Mouse (Mus musculus): Measurements from ENCODE around the gene Nacc2. TPM values are rescaled to one million over a fixed set of nuclear protein-coding genes. Genes with fewer than 3 reads are reported as not detected.

Nacc2 gene
- polyA plus RNA-seq, 1 experiment from 2014 or later: 5.5 TPM

DNA sequence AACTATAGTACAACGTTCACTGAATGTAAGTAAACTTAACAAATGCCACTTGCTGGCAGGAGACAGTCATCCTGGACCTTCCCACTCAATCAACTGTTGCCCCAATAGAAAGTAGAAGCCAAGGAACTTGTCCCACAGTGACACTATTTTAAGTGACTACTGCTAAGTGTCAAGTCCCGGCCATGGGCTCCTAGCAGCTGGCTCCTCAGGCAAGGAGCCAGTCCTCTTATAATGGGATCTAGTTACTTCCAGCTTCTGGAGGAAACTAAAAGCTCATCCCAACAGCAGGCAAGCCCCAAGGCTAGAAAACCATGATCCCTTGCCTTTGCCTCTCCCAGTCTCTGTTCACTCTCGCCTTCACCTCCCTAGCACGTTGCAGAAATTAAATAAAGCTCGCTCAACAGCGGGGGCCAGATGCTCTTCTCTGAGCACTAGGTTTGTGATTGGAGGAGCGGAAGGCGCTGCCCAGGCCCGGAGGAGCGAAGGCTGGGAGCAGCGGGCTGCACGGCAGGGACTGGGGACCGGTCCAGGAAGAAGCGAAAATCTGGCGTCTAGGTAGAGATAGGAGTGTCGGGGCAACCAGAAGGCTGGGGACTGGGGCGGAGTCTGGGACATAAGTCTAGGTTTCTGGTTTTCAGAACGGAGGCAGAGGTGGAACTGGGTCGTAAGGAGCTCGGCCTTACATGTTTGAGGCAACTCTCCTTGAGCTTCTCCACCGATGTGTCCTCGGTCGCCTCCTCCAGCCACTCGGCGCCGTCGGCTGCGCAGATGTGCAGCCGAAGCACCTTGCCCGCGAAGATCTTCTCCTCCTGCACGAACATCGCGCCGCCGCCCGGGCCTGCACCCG is 102.1 kb downstream of the Nacc2 start:
- peak; percentile 25; the same call in 1 of the 2 replicates for ATAC-seq (ENCODE audit: insufficient number of reproducible peaks, low FRiP score, low TSS enrichment, low read depth)

DNA sequence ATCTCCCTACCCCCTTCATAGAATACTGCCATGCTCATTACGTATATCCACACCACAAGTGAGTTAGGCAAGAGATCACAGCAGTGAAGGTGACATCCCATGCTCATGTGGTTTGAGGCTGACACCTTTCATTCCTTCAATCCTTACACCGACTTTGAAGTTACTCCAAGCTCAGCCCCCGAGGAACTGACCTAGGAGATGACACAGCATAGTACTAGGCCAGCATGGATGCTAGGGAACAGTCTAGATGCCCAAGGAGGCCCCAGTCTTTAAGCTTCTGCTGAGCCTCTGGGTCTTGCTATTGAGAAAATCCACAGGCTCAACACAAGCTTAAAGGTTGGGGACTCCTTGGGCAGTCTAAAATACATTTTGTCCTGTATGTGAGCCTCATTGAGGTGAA is 103.1 kb downstream of the Nacc2 start:
- Histone ChIP-seq H3K36me3 (peaks cover 16% of the 10 kb centered on the region), H3K9me3 (no peaks in the 10 kb centered on the region), H3K4me3 (peak overlapping the region; percentile 91; the same call in 1 of the 2 replicates), H3K27me3 (no peaks in the 10 kb centered on the region), H3K27ac (no peak overlapping the region), H3K9ac (no peak overlapping the region), H3K4me2 (0 out of 2 replicates have a peak overlapping the region, but pooled peaks have one; percentile 85), H3K4me1 (peaks cover 22% of the 10 kb centered on the region)
- WGBS: 68% methylated on average over 3 of the region's 3 CpGs
- ATAC-seq (ENCODE audit: insufficient number of reproducible peaks, low FRiP score, low TSS enrichment, low read depth): no peak

More for the DNA sequence above, 102.1 kb downstream of the Nacc2 start:
- H3K27me3 ChIP-seq: no peaks in the 10 kb centered on the region
- peak overlapping the region; percentile 85 for H3K4me2 ChIP-seq
- H3K4me1 ChIP-seq: peaks cover 22% of the 10 kb centered on the region
- H3K4me3 ChIP-seq: peak overlapping the region; percentile 91
- H3K36me3 ChIP-seq: peaks cover 6% of the 10 kb centered on the region; the same call in 1 of the 2 replicates
- peak overlapping the region; percentile 86 for H3K27ac ChIP-seq
- WGBS: 1% methylated on average over 38 of the region's 38 CpGs
- peak overlapping the region; percentile 76 for H3K9ac ChIP-seq
- H3K9me3 ChIP-seq: no peaks in the 10 kb centered on the region

DNA sequence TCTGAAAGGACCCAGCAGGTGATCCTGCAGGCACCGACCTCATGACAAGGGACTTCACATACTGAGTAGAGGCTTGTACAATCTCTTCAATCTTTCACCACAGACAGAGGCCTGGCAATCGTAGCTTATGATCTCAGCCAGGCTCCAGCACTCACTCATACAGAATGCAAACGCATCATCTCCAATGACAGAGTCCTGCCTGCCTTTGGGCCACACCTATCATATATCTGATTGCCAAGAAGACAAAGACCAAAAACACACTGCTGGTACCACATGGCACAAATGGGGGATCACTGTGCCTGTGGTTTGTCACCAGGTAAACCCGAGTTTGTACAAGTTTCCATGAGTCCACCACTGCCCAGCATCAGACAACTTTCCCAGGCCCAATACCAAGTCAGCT is 105.7 kb downstream of the Nacc2 start:
- peaks cover 22% of the 10 kb centered on the region for H3K4me1 ChIP-seq
- ATAC-seq (ENCODE audit: insufficient number of reproducible peaks, low FRiP score, low TSS enrichment, low read depth): no peak
- no peaks in the 10 kb centered on the region for H3K27me3 ChIP-seq
- H3K36me3 ChIP-seq: peaks cover 42% of the 10 kb centered on the region
- no peak overlapping the region for H3K9ac ChIP-seq
- H3K9me3 ChIP-seq: no peaks in the 10 kb centered on the region
- WGBS: 76% methylated on average over 4 of the region's 4 CpGs
- H3K4me3 ChIP-seq: no peak overlapping the region
- no peak overlapping the region for H3K27ac ChIP-seq
- H3K4me2 ChIP-seq: no peak overlapping the region

DNA sequence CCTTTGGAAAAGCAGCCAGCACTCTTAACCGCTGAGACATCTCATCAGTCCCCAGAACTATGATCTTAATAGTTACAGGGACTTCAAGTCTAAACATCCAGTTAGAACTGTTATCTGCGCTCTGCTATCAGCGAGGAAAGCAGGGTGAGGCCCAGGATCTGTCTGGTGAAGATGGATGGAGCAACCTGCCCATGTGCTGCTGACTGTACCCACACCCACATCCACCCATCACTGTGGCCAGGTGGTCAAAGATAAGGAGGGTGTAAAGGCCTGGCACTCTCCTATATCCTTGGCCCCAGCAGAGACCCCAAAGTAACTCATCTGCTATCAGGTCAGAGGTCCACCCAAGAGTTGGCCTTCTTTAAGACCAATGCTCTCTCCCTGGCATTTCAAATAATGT is 109.3 kb downstream of the Nacc2 start:
- H3K27me3 ChIP-seq: no peaks in the 10 kb centered on the region
- no peak overlapping the region for H3K4me2 ChIP-seq
- H3K9ac ChIP-seq: no peak overlapping the region
- no peak for ATAC-seq (ENCODE audit: insufficient number of reproducible peaks, low FRiP score, low TSS enrichment, low read depth)
- no peak overlapping the region for H3K27ac ChIP-seq
- no peaks in the 10 kb centered on the region for H3K9me3 ChIP-seq
- H3K4me3 ChIP-seq: no peak overlapping the region
- 90% methylated on average over 3 of the region's 3 CpGs for WGBS
- H3K36me3 ChIP-seq: peaks cover 78% of the 10 kb centered on the region
- H3K4me1 ChIP-seq: 0 out of 2 replicates have a peak, but pooled peaks cover 6% of the 10 kb centered on the region

DNA sequence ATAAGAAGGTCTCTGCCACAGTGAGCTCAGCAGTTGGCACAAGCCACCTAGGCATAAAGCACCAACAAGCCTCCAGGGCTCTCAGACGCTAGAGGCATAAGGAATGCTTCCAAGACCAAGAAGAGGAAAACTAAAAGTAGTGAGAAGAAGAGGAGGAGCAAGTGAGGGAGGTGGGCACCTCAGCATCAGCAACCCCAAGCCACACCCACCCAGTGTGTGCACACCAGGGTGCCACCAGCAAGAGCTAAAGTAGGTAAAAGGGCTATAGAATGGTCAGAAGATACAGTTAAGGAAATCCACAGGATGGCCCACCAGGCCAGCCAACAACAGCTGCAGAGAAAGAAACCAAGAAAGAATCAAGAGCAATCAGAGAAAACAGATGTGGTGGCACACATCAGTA is 111.6 kb downstream of the Nacc2 start:
- Histone ChIP-seq H3K27ac (no peak overlapping the region), H3K9ac (no peak overlapping the region)
- WGBS: 50% methylated on average over 1 of the region's 1 CpGs

More for the DNA sequence above, 111.6 kb downstream of the Nacc2 start:
- no peaks in the 10 kb centered on the region for H3K4me1 ChIP-seq
- H3K4me3 ChIP-seq: no peak overlapping the region
- no peak for ATAC-seq (ENCODE audit: insufficient number of reproducible peaks, low FRiP score, low TSS enrichment, low read depth)
- no peaks in the 10 kb centered on the region for H3K9me3 ChIP-seq
- H3K27me3 ChIP-seq: no peaks in the 10 kb centered on the region
- no peak overlapping the region for H3K4me2 ChIP-seq
- peaks cover 98% of the 10 kb centered on the region for H3K36me3 ChIP-seq

Other genes starting within 250 kb of the Nacc2 start
- gene Camsap1, start 139.9 kb downstream of the Nacc2 start, polyA plus RNA-seq (2015; fragmentation: Nextera tagmentation; extraction: Ambion mirVana): 15.9 and 19.1 TPM in 2 replicates
- 89.7 and 94.1 TPM in 2 replicates for gene Ubac1, start 101.5 kb downstream of the Nacc2 start, polyA plus RNA-seq (2015; fragmentation: Nextera tagmentation; extraction: Ambion mirVana)
- gene Lhx3, start 85.1 kb upstream of the Nacc2 start, polyA plus RNA-seq (2015; fragmentation: Nextera tagmentation; extraction: Ambion mirVana): not detected in 2 replicates
- 18.2 and 20.7 TPM in 2 replicates for gene Qsox2, start 114.3 kb upstream of the Nacc2 start, polyA plus RNA-seq (2015; fragmentation: Nextera tagmentation; extraction: Ambion mirVana)
- 0.05 and 0.06 TPM in 2 replicates for gene Ccdc187, start 171.3 kb upstream of the Nacc2 start, polyA plus RNA-seq (2015; fragmentation: Nextera tagmentation; extraction: Ambion mirVana)
- 40.7 and 41.8 TPM in 2 replicates for gene Gpsm1, start 192.3 kb upstream of the Nacc2 start, polyA plus RNA-seq (2015; fragmentation: Nextera tagmentation; extraction: Ambion mirVana)
- gene Dnlz, start 228.9 kb upstream of the Nacc2 start, polyA plus RNA-seq (2015; fragmentation: Nextera tagmentation; extraction: Ambion mirVana): 25.4 TPM in 2 replicates
- 0.83 and 1.1 TPM in 2 replicates for gene Card9, start 237.7 kb upstream of the Nacc2 start, polyA plus RNA-seq (2015; fragmentation: Nextera tagmentation; extraction: Ambion mirVana)

All from limb, embryonic 15.5 days (tissue).